ENCODE assay signal across 27 mouse cellular contexts in the genomic region with DNA sequence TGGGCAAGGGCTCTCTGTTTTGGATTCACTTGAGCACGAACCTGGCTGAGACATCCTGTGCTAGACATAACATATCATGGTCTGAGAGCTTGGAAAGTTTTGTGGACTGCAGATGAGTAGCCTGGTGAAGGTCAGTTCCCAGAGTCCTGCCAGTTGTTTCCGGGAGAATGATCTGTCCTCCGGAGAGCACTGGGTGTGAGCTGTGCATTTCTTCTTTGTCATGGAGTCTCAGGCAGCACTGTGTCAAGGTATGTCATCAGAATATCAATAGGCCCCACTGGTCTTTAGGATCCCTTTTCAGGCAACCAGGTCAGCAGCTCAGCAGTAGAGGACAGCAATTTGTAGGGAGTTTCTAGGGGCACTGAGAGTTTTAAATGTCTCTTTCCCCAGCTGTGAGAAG. TPM values are rescaled to one million over a fixed set of nuclear protein-coding genes. Genes with fewer than 3 reads are reported as not detected.
A peak's percentile ranks its signal among the peaks of the same experiment; 100 is the strongest.
DNase-seq lines count a peak whose midpoint lies in the region; TF ChIP-seq lines count a peak whose summit lies in the region.
"Had no signal": no experiment of that assay in that cellular context is flagged by ENCODE, and none has a peak within 500 bp of the region (broad histone marks: within the 10 kb centered on the region; RNA-seq: fewer than 3 reads in every experiment).

No protein-coding gene starts in this region.

- DNase-seq in adrenal gland, adult 2 months: peak; percentile 21
- DNase-seq in adrenal gland, postnatal 4 days (ENCODE audit: low spot score in 2 of 2): no peak
- DNase-seq in R1 (ENCODE audit: low read depth, low spot score): peak; percentile 86
- DNase-seq in kidney, postnatal 4 days: no peak
- no peak for DNase-seq in cerebellum, adult 11 months
- DNase-seq: adrenal gland, adult 8-10 months; adrenal gland, postnatal 25 days; cerebellum, adult 2 months; cerebellum, adult 9-11 months; cerebellum, postnatal 25 days; gastrocnemius, postnatal 10 days; gastrocnemius, postnatal 36 days; heart, postnatal 10 days; heart, postnatal 36 days; kidney, adult 11 months had no signal

- peaks cover 4% of the 10 kb centered on the region for H3K4me1 ChIP-seq in ES-Bruce4 (ENCODE audit: control insufficient read depth, insufficient read depth, low read length)

- TF ChIP-seq POLR2A in ES-Bruce4 (IDR thresholded peaks at IDR 0.05; ENCODE audit: insufficient read depth, low read length): no peak

- no peak overlapping the region for H3K9ac ChIP-seq in ES-Bruce4 (ENCODE audit: low read depth, poor library complexity, severe bottlenecking)
- H3K9ac ChIP-seq: embryonic facial prominence, embryonic 12.5 days; embryonic facial prominence, embryonic 15.5 days; forebrain, embryonic 15.5 days; heart, embryonic 12.5 days; heart, embryonic 15.5 days; hindbrain, embryonic 13.5 days; intestine, embryonic 15.5 days had no signal

- H3K27me3 ChIP-seq in ES-Bruce4 (ENCODE audit: control insufficient read depth, insufficient read depth, low read length, poor library complexity, severe bottlenecking): no peaks in the 10 kb centered on the region
- H3K27me3 ChIP-seq: embryonic facial prominence, embryonic 15.5 days; intestine, embryonic 15.5 days had no signal

- no peaks in the 10 kb centered on the region for H3K36me3 ChIP-seq in ES-Bruce4 (ENCODE audit: control insufficient read depth, insufficient read depth, low read length, poor library complexity, severe bottlenecking)
- H3K36me3 ChIP-seq: embryonic facial prominence, embryonic 12.5 days; embryonic facial prominence, embryonic 15.5 days; forebrain, embryonic 15.5 days; heart, embryonic 12.5 days; heart, embryonic 15.5 days; hindbrain, embryonic 10.5 days; hindbrain, embryonic 13.5 days; intestine, embryonic 15.5 days had no signal

- no peak overlapping the region for H3K4me3 ChIP-seq in ES-Bruce4 (ENCODE audit: low read depth, low read length)
- H3K4me3 ChIP-seq: embryonic facial prominence, embryonic 12.5 days; embryonic facial prominence, embryonic 15.5 days; forebrain, embryonic 15.5 days; heart, embryonic 12.5 days; heart, embryonic 15.5 days; hindbrain, embryonic 10.5 days; hindbrain, embryonic 13.5 days; intestine, embryonic 15.5 days had no signal

- TF ChIP-seq CTCF in ES-Bruce4 (IDR thresholded peaks at IDR 0.05; ENCODE audit: low read depth, low read length): no peak

- peak; percentile 94 for TF ChIP-seq EP300 in ES-Bruce4 (IDR thresholded peaks at IDR 0.05; ENCODE audit: insufficient read depth, low read depth, low read length)

- H3K27ac ChIP-seq in ES-Bruce4 (ENCODE audit: insufficient read depth, low read length): peak overlapping the region; percentile 99
- H3K27ac ChIP-seq: embryonic facial prominence, embryonic 12.5 days; embryonic facial prominence, embryonic 15.5 days; forebrain, embryonic 15.5 days; heart, embryonic 15.5 days; hindbrain, embryonic 10.5 days; hindbrain, embryonic 13.5 days; intestine, embryonic 15.5 days had no signal

- no peaks in the 10 kb centered on the region for H3K9me3 ChIP-seq in ES-Bruce4 (replicated peaks; ENCODE audit: control insufficient read depth, insufficient read depth, low read length, poor library complexity, severe bottlenecking)
- H3K9me3 ChIP-seq: embryonic facial prominence, embryonic 12.5 days; embryonic facial prominence, embryonic 15.5 days; forebrain, embryonic 15.5 days; heart, embryonic 12.5 days; heart, embryonic 15.5 days; hindbrain, embryonic 10.5 days; hindbrain, embryonic 13.5 days; intestine, embryonic 15.5 days had no signal

RNA-seq across cellular contexts. Expression of a gene that starts 2.1 kb away (rescaled TPM):
- total RNA-seq in adrenal gland, adult 2 months (2021): 10 to 100 TPM; 11.4 to 15.6 TPM
- polyA plus RNA-seq in adrenal gland, adult 2 months (2012; rRNA removed): 84.0 and 88.3 TPM in 2 replicates
- 10 to 100 TPM; 26.2 to 27.2 TPM for total RNA-seq in adrenal gland, postnatal 4 days (2021)
- polyA plus RNA-seq in ES-Bruce4 (2011; ENCODE audit: insufficient read depth, insufficient read length, low read depth, missing spikeins): 30.5 and 32.1 TPM in 2 replicates

RNA-seq across cellular contexts. Expression of a gene that starts 32.6 kb away (rescaled TPM):
- total RNA-seq in adrenal gland, adult 2 months (2021): under 1 TPM in 1 of 2 experiments, not detected in 1; 0.45 TPM
- polyA plus RNA-seq in adrenal gland, adult 2 months (2012; rRNA removed): not detected in 2 replicates
- total RNA-seq in adrenal gland, postnatal 4 days (2021): not detected
- polyA plus RNA-seq in ES-Bruce4 (2011; ENCODE audit: insufficient read depth, insufficient read length, low read depth, missing spikeins): 2.1 and 4.7 TPM in 2 replicates
- total RNA-seq: common myeloid progenitor, adult 5-6 weeks; gastrocnemius, postnatal 10 days; gastrocnemius, postnatal 36 days; granulocyte monocyte progenitor cell, adult 5-6 weeks; heart, adult 8-10 months; heart, postnatal 10 days; heart, postnatal 36 days had no signal
- polyA plus RNA-seq: heart, embryonic 12.5 days had no signal

Comparison
In these comparisons a context has a peak if more than half of its experiments do, and no peak if none do; other contexts are left out.
1. DNase-seq: peak in adrenal gland, adult 2 months (single experiment) and R1 (single experiment); none in adrenal gland, postnatal 4 days (0 of 2), kidney, postnatal 4 days (0 of 2) and cerebellum, adult 11 months (single experiment).